Mouse (Mus musculus) hematopoietic multipotent progenitor cell, adult 10-12 weeks (in vitro differentiated cells): Measurements from ENCODE around the gene Stk32c. TPM values are rescaled to one million over a fixed set of nuclear protein-coding genes. Genes with fewer than 3 reads are reported as not detected.

Source experiments
- polyA plus RNA-seq: library from polyadenylated mRNA; stranded (reverse); fragments of >175 nt; gene quantifications from 2 replicates; pipeline ENCODE4 v1.2.3, GENCODE M21; 2012; ENCODE audit warnings: low replicate concordance

The Stk32c gene
- polyA plus RNA-seq = 1.5 and 4.9 TPM in 2 replicates

GRCm38 (mm10) chr7:139212754-139213745 is at the start of gene Stk32c, which contains the start of gene Lrrc27:
Gene Stk32c, minus strand, starts transcription at chr7:139213307.
Gene Lrrc27, plus strand, starts transcription at chr7:139212988.

GRCm38 (mm10) chr7:139247881-139248614 is 34.9 kb upstream of the Stk32c start, which contains the start of gene Pwwp2b:
Gene Pwwp2b, plus strand, starts transcription at chr7:139248482.

DNA sequence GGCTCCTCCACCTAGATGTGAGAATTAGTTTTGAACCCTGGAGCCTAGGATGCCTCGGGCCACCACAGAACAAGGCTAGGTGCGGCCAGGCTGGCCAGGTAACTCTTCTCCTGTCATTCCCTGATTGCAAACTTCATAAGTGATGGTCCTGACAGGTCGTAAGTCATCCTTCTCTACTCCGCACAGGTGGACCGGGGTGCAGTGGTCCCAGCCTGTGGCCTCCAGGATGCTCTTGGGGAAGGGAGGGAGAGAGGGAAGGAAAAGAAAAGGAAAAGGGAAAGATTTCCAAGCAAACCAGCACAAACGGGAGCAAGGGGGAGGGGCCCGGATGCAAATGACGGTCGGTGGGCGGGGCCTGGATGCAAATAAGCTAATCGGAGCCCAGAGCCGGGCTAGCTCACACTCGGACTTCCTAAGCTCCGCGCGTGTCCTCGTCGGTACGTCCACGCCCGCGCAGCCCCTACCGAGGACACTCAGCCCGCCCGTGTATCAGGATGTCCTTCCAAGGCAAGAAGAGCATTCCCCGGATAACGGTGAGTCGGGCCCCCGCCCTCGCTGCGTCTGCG is 127.4 kb downstream of the Stk32c start, which contains the start of gene Dpysl4:
Dpysl4 (plus strand) TSS at position 373 of the 566 bp plus-strand sequence.

Other genes starting within 250 kb of the Stk32c start
- gene Dpysl4, start 127.3 kb downstream of the Stk32c start, polyA plus RNA-seq = not detected in 2 replicates
- gene Lrrc27, start 319 bp downstream of the Stk32c start, polyA plus RNA-seq = 0.13 and 1.2 TPM in 2 replicates
- gene Pwwp2b, start 35.2 kb upstream of the Stk32c start, polyA plus RNA-seq = 2.0 and 2.7 TPM in 2 replicates
- gene Inpp5a, start 175.8 kb upstream of the Stk32c start, polyA plus RNA-seq = 11.9 and 20.5 TPM in 2 replicates